Mouse (Mus musculus) hindbrain, postnatal 0 days (tissue): ENCODE data around the gene Sbf1. TPM values are rescaled to one million over a fixed set of nuclear protein-coding genes. Genes with fewer than 3 reads are reported as not detected.

Experiments used
- ATAC-seq: fragments of 200-750 bp; cut with Nextera tagmentation; 2 replicates; pipeline ENCODE4 v1.8.0; 2017; ENCODE audit warnings: mild to moderate bottlenecking, moderate TSS enrichment, moderate library complexity
- DNase-seq: peaks from one replicate; pipeline ENCODE4 v3.0.0-alpha.2; 2015; ENCODE audit warnings: low spot score
- H3K27ac ChIP-seq: fragments of 300-500 bp; sonication (generic); 2 replicates; pipeline ENCODE4 v1.5.1; 2014; ENCODE audit warnings: mild to moderate bottlenecking
- H3K27me3 ChIP-seq: fragments of 300-500 bp; sonication (generic); 2 replicates; pipeline ENCODE4 v1.6.1; 2014; ENCODE audit warnings: low read length, mixed read lengths; ENCODE audit not compliant: insufficient read depth
- H3K36me3 ChIP-seq: fragments of 300-500 bp; sonication (generic); 2 replicates; pipeline ENCODE4 v1.6.1; 2014; ENCODE audit warnings: low read length, mixed read lengths; ENCODE audit not compliant: insufficient read depth
- H3K4me1 ChIP-seq: fragments of 300-500 bp; sonication (generic); 2 replicates; pipeline ENCODE4 v1.6.1; 2014; ENCODE audit warnings: antibody characterized with exemption, low read length, mixed read lengths; ENCODE audit not compliant: insufficient read depth
- H3K4me2 ChIP-seq: fragments of 300-500 bp; sonication (generic); 2 replicates; pipeline ENCODE4 v1.6.1; 2014; ENCODE audit warnings: low read depth, mild to moderate bottlenecking, low read length, moderate library complexity, mixed read lengths
- H3K4me3 ChIP-seq: fragments of 300-500 bp; sonication (generic); 2 replicates; pipeline ENCODE4 v1.5.1; 2014; ENCODE audit warnings: low read length
- H3K9ac ChIP-seq: fragments of 300-500 bp; sonication (generic); replicated peaks from 2 replicates; pipeline ENCODE4 v1.6.1; 2014; ENCODE audit warnings: mild to moderate bottlenecking, low read length, moderate library complexity, mixed read lengths
- H3K9me3 ChIP-seq: fragments of 300-500 bp; sonication (generic); 2 replicates; pipeline ENCODE4 v1.6.1; 2016; ENCODE audit warnings: low read length, mixed read lengths
- CTCF ChIP-seq: IDR thresholded peaks from 2 replicates; pipeline ENCODE4 v1.5.1; 2016; ENCODE audit warnings: antibody characterized with exemption, control low read depth, low read depth
- WGBS: fragments of 180-500 bp; shearing (Covaris S2); extraction: QIAGEN DNeasy Blood & Tissue Kit; methylation state at CpG from one replicate; pipeline ENCODE4 v1.1.7; 2014; 5-methylcytosine and 5-hydroxymethylcytosine counted together
- polyA plus RNA-seq: library from polyadenylated mRNA; unstranded; fragments of >200 nt; fragmentation: Nextera tagmentation; extraction: Ambion mirVana; gene quantifications from 2 replicates; pipeline ENCODE4 v1.2.1, GENCODE M21; 2015
- total RNA-seq: library from RNA; depleted of rRNA; stranded (reverse); fragments of >200 nt; gene quantifications from 2 replicates; pipeline ENCODE4 v1.2.3, GENCODE M21; 2014

Gene Sbf1
- total and polyA plus RNA-seq, 2 experiments from 2014 or later = 69.5 to 324 TPM

- Histone ChIP-seq H3K27ac (no peak overlapping the region), H3K36me3 (peaks cover 32% of the 10 kb centered on the region), H3K4me3 (no peak overlapping the region), H3K9ac (no peak overlapping the region; the same call in 1 of the 2 replicates), H3K27me3 (no peaks in the 10 kb centered on the region), H3K4me2 (no peak overlapping the region), H3K9me3 (no peaks in the 10 kb centered on the region), H3K4me1 (peaks cover 14% of the 10 kb centered on the region)
- DNase-seq (no peak), ATAC-seq (no peak)
- TF ChIP-seq CTCF = no peak
- WGBS = 96% methylated on average over 16 of the region's 16 CpGs
These were observed 38.7 kb upstream of the Sbf1 start for GRCm38 (mm10) chr15:89353837-89354236.

- Histone ChIP-seq H3K27ac (no peak overlapping the region), H3K9ac (no peak overlapping the region), H3K9me3 (no peaks in the 10 kb centered on the region), H3K4me3 (no peak overlapping the region), H3K4me1 (peaks cover 14% of the 10 kb centered on the region), H3K4me2 (no peak overlapping the region), H3K36me3 (peaks cover 32% of the 10 kb centered on the region), H3K27me3 (no peaks in the 10 kb centered on the region)
- no peak for DNase-seq
- TF ChIP-seq CTCF = no peak
- no peak for ATAC-seq
- WGBS = 96% methylated on average over 12 of the region's 12 CpGs
These were observed 37.7 kb upstream of the Sbf1 start for GRCm38 (mm10) chr15:89352795-89353194.

- H3K4me3 ChIP-seq = no peak overlapping the region
- H3K27ac ChIP-seq = no peak overlapping the region
- DNase-seq = no peak
- 95% methylated on average over 14 of the region's 14 CpGs for WGBS
- no peak for ATAC-seq
- no peak overlapping the region for H3K9ac ChIP-seq
- H3K9me3 ChIP-seq = no peaks in the 10 kb centered on the region
- no peak overlapping the region for H3K4me2 ChIP-seq
- TF ChIP-seq CTCF = no peak
- H3K36me3 ChIP-seq = peaks cover 32% of the 10 kb centered on the region
- H3K27me3 ChIP-seq = no peaks in the 10 kb centered on the region
- H3K4me1 ChIP-seq = peaks cover 14% of the 10 kb centered on the region
These were observed 36.9 kb upstream of the Sbf1 start for GRCm38 (mm10) chr15:89352054-89352453.

GRCm38 (mm10) chr15:89351302-89351701 is 36.2 kb upstream of the Sbf1 start:
- Histone ChIP-seq H3K27me3 (no peaks in the 10 kb centered on the region), H3K9ac (no peak overlapping the region), H3K4me2 (no peak overlapping the region), H3K4me1 (peaks cover 14% of the 10 kb centered on the region), H3K4me3 (no peak overlapping the region), H3K27ac (no peak overlapping the region), H3K9me3 (no peaks in the 10 kb centered on the region), H3K36me3 (peaks cover 32% of the 10 kb centered on the region)
- ATAC-seq (no peak), DNase-seq (no peak)
- TF ChIP-seq CTCF = no peak
- 84% methylated on average over 15 of the region's 15 CpGs for WGBS

GRCm38 (mm10) chr15:89350447-89350846 is 35.3 kb upstream of the Sbf1 start:
- Histone ChIP-seq H3K9ac (no peak overlapping the region), H3K4me3 (no peak overlapping the region), H3K36me3 (peaks cover 32% of the 10 kb centered on the region), H3K27ac (no peak overlapping the region), H3K4me2 (no peak overlapping the region), H3K4me1 (peaks cover 14% of the 10 kb centered on the region), H3K27me3 (no peaks in the 10 kb centered on the region), H3K9me3 (no peaks in the 10 kb centered on the region)
- TF ChIP-seq CTCF = no peak
- ATAC-seq (no peak), DNase-seq (no peak)
- WGBS = 84% methylated on average over 5 of the region's 5 CpGs

GRCm38 (mm10) chr15:89343325-89343724 is 28.2 kb upstream of the Sbf1 start:
- WGBS = 88% methylated on average over 3 of the region's 3 CpGs
- TF ChIP-seq CTCF = 0 out of 2 replicates have a peak, but pooled peaks have one; percentile 7
- Histone ChIP-seq H3K27ac (no peak overlapping the region), H3K4me3 (no peak overlapping the region), H3K4me1 (no peaks in the 10 kb centered on the region), H3K9me3 (no peaks in the 10 kb centered on the region), H3K9ac (no peak overlapping the region), H3K27me3 (no peaks in the 10 kb centered on the region), H3K36me3 (no peaks in the 10 kb centered on the region), H3K4me2 (no peak overlapping the region)
- ATAC-seq (no peak), DNase-seq (no peak)

GRCm38 (mm10) chr15:89341678-89342077 is 26.6 kb upstream of the Sbf1 start:
- Histone ChIP-seq H3K9ac (no peak overlapping the region), H3K27ac (no peak overlapping the region), H3K36me3 (no peaks in the 10 kb centered on the region), H3K9me3 (no peaks in the 10 kb centered on the region), H3K4me2 (no peak overlapping the region), H3K27me3 (no peaks in the 10 kb centered on the region), H3K4me3 (no peak overlapping the region), H3K4me1 (no peaks in the 10 kb centered on the region)
- no peak for ATAC-seq
- WGBS = 22% methylated on average over 1 of the region's 1 CpGs
- DNase-seq = no peak
- TF ChIP-seq CTCF = no peak
